ENCODE assay signal across 16 mouse cellular contexts in the genomic region with DNA sequence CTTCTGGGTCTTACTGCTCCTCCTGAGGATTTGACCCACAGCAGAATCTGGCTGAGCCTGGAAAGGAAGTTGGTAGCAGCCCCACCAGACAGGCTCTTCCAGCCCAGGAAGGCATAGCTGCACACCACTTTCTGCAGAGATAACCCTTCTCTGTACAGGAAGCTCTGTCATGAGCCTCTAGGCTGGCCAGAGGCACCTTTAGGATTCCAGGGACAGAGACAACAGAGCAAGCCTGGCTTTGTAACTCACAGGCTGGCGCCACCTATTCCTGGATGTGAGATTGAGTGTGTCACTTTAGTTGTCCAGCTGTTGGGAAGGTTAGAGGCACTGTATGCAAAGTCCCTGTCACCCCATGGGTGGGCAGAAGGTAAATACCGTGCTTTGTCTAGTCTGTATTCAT. TPM values are rescaled to one million over a fixed set of nuclear protein-coding genes. Genes with fewer than 3 reads are reported as not detected.
DNase-seq lines count a peak whose midpoint lies in the region; ATAC-seq lines count a peak whose summit lies in the region.
"Had no signal": no experiment of that assay in that cellular context is flagged by ENCODE, and none has a peak within 500 bp of the region (broad histone marks: within the 10 kb centered on the region; RNA-seq: fewer than 3 reads in every experiment).

No protein-coding gene starts in this region.

- no peak overlapping the region; the same call in 1 of the 2 replicates for H3K27ac ChIP-seq in hindbrain, embryonic 10.5 days
- no peak overlapping the region for H3K27ac ChIP-seq in hindbrain, embryonic 16.5 days (ENCODE audit: low read depth, low read length)
- 0 out of 2 replicates have a peak overlapping the region, but pooled peaks have one; percentile 10 for H3K27ac ChIP-seq in lung, embryonic 16.5 days (ENCODE audit: low read length)
- H3K27ac ChIP-seq in embryonic facial prominence, embryonic 10.5 days (replicated peaks), result no peak overlapping the region
- no peak overlapping the region for H3K27ac ChIP-seq in neural tube, embryonic 15.5 days (replicated peaks)
- H3K27ac ChIP-seq: forebrain, embryonic 15.5 days; limb, embryonic 12.5 days had no signal

- DNase-seq in hindbrain, embryonic 10.5 days (ENCODE audit: low spot score), result no peak
- no peak for DNase-seq in lung, postnatal 25 days (ENCODE audit: low spot score)
- DNase-seq in embryonic facial prominence, embryonic 10.5 days (ENCODE audit: low spot score), result no peak
- DNase-seq in right cerebral cortex, postnatal 36 days (ENCODE audit: low spot score in 2 of 2), result no peak
- DNase-seq in left cerebral cortex, adult 11 months (ENCODE audit: low spot score), result no peak
- DNase-seq: cerebellum, adult 2 months; kidney, adult 9 months; layer of hippocampus, adult 9-11 months; spleen, adult 18-20 months had no signal

- no peak overlapping the region for H3K9ac ChIP-seq in hindbrain, embryonic 16.5 days (ENCODE audit: low read depth, low read length)
- no peak overlapping the region for H3K9ac ChIP-seq in lung, embryonic 16.5 days (ENCODE audit: low read length)
- H3K9ac ChIP-seq in neural tube, embryonic 15.5 days (replicated peaks), result no peak overlapping the region
- H3K9ac ChIP-seq: limb, embryonic 12.5 days had no signal

- WGBS in hindbrain, embryonic 10.5 days, result 39% methylated on average over 2 of the region's 2 CpGs
- 47% methylated on average over 2 of the region's 2 CpGs for WGBS in hindbrain, embryonic 16.5 days
- WGBS in lung, embryonic 16.5 days, result 46% methylated on average over 2 of the region's 2 CpGs
- WGBS in embryonic facial prominence, embryonic 10.5 days, result 44% methylated on average over 2 of the region's 2 CpGs
- 53% methylated on average over 2 of the region's 2 CpGs for WGBS in neural tube, embryonic 15.5 days

- no peaks in the 10 kb centered on the region for H3K9me3 ChIP-seq in hindbrain, embryonic 10.5 days
- no peaks in the 10 kb centered on the region for H3K9me3 ChIP-seq in hindbrain, embryonic 16.5 days (ENCODE audit: control insufficient read depth, low read length)
- no peaks in the 10 kb centered on the region for H3K9me3 ChIP-seq in lung, embryonic 16.5 days (ENCODE audit: control insufficient read depth, low read length)
- no peaks in the 10 kb centered on the region for H3K9me3 ChIP-seq in embryonic facial prominence, embryonic 10.5 days
- H3K9me3 ChIP-seq in neural tube, embryonic 15.5 days (replicated peaks), result no peaks in the 10 kb centered on the region
- H3K9me3 ChIP-seq: forebrain, embryonic 15.5 days had no signal

- H3K4me1 ChIP-seq in hindbrain, embryonic 10.5 days (replicated peaks), result peaks cover 28% of the 10 kb centered on the region
- H3K4me1 ChIP-seq in hindbrain, embryonic 16.5 days (ENCODE audit: control insufficient read depth, insufficient read depth, low read depth, low read length), result peaks cover 17% of the 10 kb centered on the region
- H3K4me1 ChIP-seq in lung, embryonic 16.5 days (replicated peaks; ENCODE audit: control insufficient read depth, insufficient read depth, low read length), result peaks cover 14% of the 10 kb centered on the region
- H3K4me1 ChIP-seq in embryonic facial prominence, embryonic 10.5 days, result peaks cover 27% of the 10 kb centered on the region
- peaks cover 19% of the 10 kb centered on the region for H3K4me1 ChIP-seq in neural tube, embryonic 15.5 days

- no peak overlapping the region for H3K4me2 ChIP-seq in hindbrain, embryonic 16.5 days (ENCODE audit: low read length)
- no peak overlapping the region; the same call in 1 of the 2 replicates for H3K4me2 ChIP-seq in lung, embryonic 16.5 days (ENCODE audit: low read depth, low read length)
- H3K4me2 ChIP-seq in neural tube, embryonic 15.5 days, result peak overlapping the region; percentile 96

- 0 out of 2 replicates have a peak overlapping the region, but pooled peaks have one; percentile 76 for H3K4me3 ChIP-seq in hindbrain, embryonic 10.5 days
- H3K4me3 ChIP-seq in hindbrain, embryonic 16.5 days (ENCODE audit: low read length), result no peak overlapping the region
- no peak overlapping the region for H3K4me3 ChIP-seq in lung, embryonic 16.5 days (ENCODE audit: low read length)
- H3K4me3 ChIP-seq in embryonic facial prominence, embryonic 10.5 days, result peak overlapping the region; percentile 77; the same call in 1 of the 2 replicates
- H3K4me3 ChIP-seq in neural tube, embryonic 15.5 days (replicated peaks), result no peak overlapping the region

- peaks cover 62% of the 10 kb centered on the region for H3K27me3 ChIP-seq in hindbrain, embryonic 10.5 days (ENCODE audit: insufficient read depth, poor library complexity, severe bottlenecking)
- peaks cover 10% of the 10 kb centered on the region for H3K27me3 ChIP-seq in hindbrain, embryonic 16.5 days (replicated peaks; ENCODE audit: control insufficient read depth, insufficient read depth, low read length)
- H3K27me3 ChIP-seq in lung, embryonic 16.5 days (ENCODE audit: control insufficient read depth, insufficient read depth, low read depth, low read length), result peaks cover 3% of the 10 kb centered on the region
- H3K27me3 ChIP-seq in embryonic facial prominence, embryonic 10.5 days (replicated peaks; ENCODE audit: low read depth, poor library complexity, severe bottlenecking), result peaks cover 71% of the 10 kb centered on the region
- peaks cover 41% of the 10 kb centered on the region for H3K27me3 ChIP-seq in neural tube, embryonic 15.5 days (replicated peaks)

- no peaks in the 10 kb centered on the region for H3K36me3 ChIP-seq in hindbrain, embryonic 10.5 days
- H3K36me3 ChIP-seq in hindbrain, embryonic 16.5 days (ENCODE audit: control insufficient read depth, insufficient read depth, low read length), result no peaks in the 10 kb centered on the region
- H3K36me3 ChIP-seq in lung, embryonic 16.5 days (ENCODE audit: control insufficient read depth, insufficient read depth, low read length), result no peaks in the 10 kb centered on the region
- no peaks in the 10 kb centered on the region for H3K36me3 ChIP-seq in embryonic facial prominence, embryonic 10.5 days (replicated peaks)
- H3K36me3 ChIP-seq in neural tube, embryonic 15.5 days, result no peaks in the 10 kb centered on the region
- H3K36me3 ChIP-seq: forebrain, embryonic 15.5 days; limb, embryonic 12.5 days had no signal

- ATAC-seq in hindbrain, embryonic 16.5 days, result no peak
- no peak for ATAC-seq in lung, embryonic 16.5 days (ENCODE audit: low read depth)
- no peak for ATAC-seq in neural tube, embryonic 15.5 days (ENCODE audit: low FRiP score)

RNA-seq across cellular contexts. Expression of gene Phf19, which starts 1.3 kb away (rescaled TPM):
- 1.9 and 2.1 TPM in 2 replicates for polyA plus RNA-seq in hindbrain, embryonic 10.5 days (2016; fragmentation: Nextera tagmentation; extraction: Ambion mirVana)
- polyA plus RNA-seq in hindbrain, embryonic 16.5 days (2015; fragmentation: Nextera tagmentation; extraction: Ambion mirVana), result 2.2 and 2.7 TPM in 2 replicates
- polyA plus RNA-seq in lung, embryonic 16.5 days (2015; fragmentation: Nextera tagmentation; extraction: Ambion mirVana), result 3.4 and 4.6 TPM in 2 replicates
- polyA plus RNA-seq in embryonic facial prominence, embryonic 10.5 days (2016; fragmentation: Nextera tagmentation; extraction: Ambion mirVana), result 1.1 and 1.8 TPM in 2 replicates
- polyA plus RNA-seq in neural tube, embryonic 15.5 days (2015; fragmentation: Nextera tagmentation; extraction: Ambion mirVana), result 2.2 and 3.5 TPM in 2 replicates

RNA-seq across cellular contexts. Expression of gene Psmd5, which starts 40.3 kb away (rescaled TPM):
- 114 and 136 TPM in 2 replicates for polyA plus RNA-seq in hindbrain, embryonic 10.5 days (2016; fragmentation: Nextera tagmentation; extraction: Ambion mirVana)
- 96.8 and 105 TPM in 2 replicates for polyA plus RNA-seq in hindbrain, embryonic 16.5 days (2015; fragmentation: Nextera tagmentation; extraction: Ambion mirVana)
- 104 and 106 TPM in 2 replicates for polyA plus RNA-seq in lung, embryonic 16.5 days (2015; fragmentation: Nextera tagmentation; extraction: Ambion mirVana)
- 127 and 133 TPM in 2 replicates for polyA plus RNA-seq in embryonic facial prominence, embryonic 10.5 days (2016; fragmentation: Nextera tagmentation; extraction: Ambion mirVana)
- polyA plus RNA-seq in neural tube, embryonic 15.5 days (2015; fragmentation: Nextera tagmentation; extraction: Ambion mirVana), result 88.9 and 97.3 TPM in 2 replicates

RNA-seq across cellular contexts. Expression of gene Cutal, which starts 40.9 kb away (rescaled TPM):
- polyA plus RNA-seq in hindbrain, embryonic 10.5 days (2016; fragmentation: Nextera tagmentation; extraction: Ambion mirVana), result 0.16 TPM in 1 of 2 replicates, not detected in the other
- polyA plus RNA-seq in hindbrain, embryonic 16.5 days (2015; fragmentation: Nextera tagmentation; extraction: Ambion mirVana), result 0.16 and 0.35 TPM in 2 replicates
- 0.65 and 1.0 TPM in 2 replicates for polyA plus RNA-seq in lung, embryonic 16.5 days (2015; fragmentation: Nextera tagmentation; extraction: Ambion mirVana)
- polyA plus RNA-seq in embryonic facial prominence, embryonic 10.5 days (2016; fragmentation: Nextera tagmentation; extraction: Ambion mirVana), result 0.09 TPM in 1 of 2 replicates, not detected in the other
- polyA plus RNA-seq in neural tube, embryonic 15.5 days (2015; fragmentation: Nextera tagmentation; extraction: Ambion mirVana), result 0.32 and 1.2 TPM in 2 replicates
- polyA plus RNA-seq: macrophage, myocyte had no signal

RNA-seq across cellular contexts. Expression of gene Traf1, which starts 46.5 kb away (rescaled TPM):
- polyA plus RNA-seq in hindbrain, embryonic 10.5 days (2016; fragmentation: Nextera tagmentation; extraction: Ambion mirVana), result 0.27 and 0.67 TPM in 2 replicates
- 2.5 and 4.0 TPM in 2 replicates for polyA plus RNA-seq in hindbrain, embryonic 16.5 days (2015; fragmentation: Nextera tagmentation; extraction: Ambion mirVana)
- polyA plus RNA-seq in lung, embryonic 16.5 days (2015; fragmentation: Nextera tagmentation; extraction: Ambion mirVana), result 4.3 and 4.7 TPM in 2 replicates
- 0.34 and 0.38 TPM in 2 replicates for polyA plus RNA-seq in embryonic facial prominence, embryonic 10.5 days (2016; fragmentation: Nextera tagmentation; extraction: Ambion mirVana)
- 3.9 and 5.4 TPM in 2 replicates for polyA plus RNA-seq in neural tube, embryonic 15.5 days (2015; fragmentation: Nextera tagmentation; extraction: Ambion mirVana)

Comparison
In these comparisons a context has a peak if more than half of its experiments do, and no peak if none do; other contexts are left out.
1. H3K4me3 ChIP-seq: peak in hindbrain, embryonic 10.5 days (single experiment) and embryonic facial prominence, embryonic 10.5 days (single experiment); none in hindbrain, embryonic 16.5 days (single experiment), lung, embryonic 16.5 days (single experiment) and neural tube, embryonic 15.5 days (single experiment).